Mouse (Mus musculus) G1E (cell line): ENCODE results near the gene Gemin2. TPM values are rescaled to one million over a fixed set of nuclear protein-coding genes. Genes with fewer than 3 reads are reported as not detected.

Experiments
- ATAC-seq: 2 replicates; pipeline ENCODE4 v1.8.0; 2016; ENCODE audit warnings: mild to moderate bottlenecking; ENCODE audit not compliant: insufficient number of reproducible peaks, poor library complexity, low FRiP score, severe bottlenecking; ENCODE audit errors: extremely low read depth
- DNase-seq: peaks from one replicate; pipeline ENCODE4 v3.0.0; 2012; ENCODE audit warnings: low spot score
- H3K27me3 ChIP-seq: 2 replicates; pipeline ENCODE4 v1.6.1; 2012; ENCODE audit warnings: mild to moderate bottlenecking, low read length, inconsistent platforms; ENCODE audit not compliant: insufficient read depth
- H3K36me3 ChIP-seq: replicated peaks from 2 replicates; pipeline ENCODE3; 2012; ENCODE audit warnings: mild to moderate bottlenecking, inconsistent platforms
- H3K4me1 ChIP-seq: 2 replicates; pipeline ENCODE4 v1.6.1; 2012; ENCODE audit warnings: low read depth, low read length, inconsistent platforms, mixed read lengths; ENCODE audit not compliant: insufficient read depth
- H3K4me3 ChIP-seq: 2 replicates; pipeline ENCODE4 v1.5.1; 2012; ENCODE audit warnings: low read depth, mild to moderate bottlenecking, inconsistent platforms, low read length, moderate library complexity, mixed read lengths
- H3K9me3 ChIP-seq: replicated peaks from 2 replicates; pipeline ENCODE4 v1.6.1; 2012; ENCODE audit warnings: inconsistent platforms
- CTCF ChIP-seq: IDR thresholded peaks from 2 replicates; pipeline ENCODE4 v1.5.1; 2012; ENCODE audit warnings: low read depth, low read length, inconsistent platforms, mixed read lengths
- GATA1 ChIP-seq: IDR thresholded peaks from 2 replicates; pipeline ENCODE4 v1.6.1; 2012; ENCODE audit warnings: borderline replicate concordance, low read length, inconsistent platforms, mixed read lengths
- GATA2 ChIP-seq: IDR thresholded peaks from 2 replicates; pipeline ENCODE4 v1.6.1; 2012; ENCODE audit warnings: low read depth, low read length, inconsistent platforms, borderline replicate concordance
- POLR2AphosphoS5 ChIP-seq: IDR thresholded peaks from 2 replicates; pipeline ENCODE4 v1.6.1; 2012; ENCODE audit warnings: low read depth, low read length, inconsistent platforms; ENCODE audit not compliant: insufficient replicate concordance
- TAL1 ChIP-seq: conservative IDR thresholded peaks from 2 replicates; pipeline ENCODE4 v1.6.1; 2012; ENCODE audit warnings: low read depth, low read length, inconsistent platforms, mixed read lengths
- polyA plus RNA-seq: library from polyadenylated mRNA; stranded (reverse); fragments of >175 nt; gene quantifications from 2 replicates; pipeline ENCODE4 v1.2.3, GENCODE M21; 2012
- total RNA-seq, 2 experiments: library from RNA; stranded (forward) in 1 of 2; stranded (reverse) in 1 of 2; fragments of 200-1000 nt in 1 of 2; fragments of >200 nt in 1 of 2; fragmentation: Nextera tagmentation in 1 of 2; gene quantifications; 2 replicates each; pipeline ENCODE4 v1.2.3; 2014 to 2017

Gemin2 gene
- total and polyA plus RNA-seq, 3 experiments: 8.0 to 31.2 (median 30.4) TPM

- Histone ChIP-seq H3K36me3 (peaks cover 34% of the 10 kb centered on the region), H3K4me3 (peak within 1 kb of the TSS; percentile 85), H3K9me3 (no peaks in the 10 kb centered on the region), H3K27me3 (no peaks in the 10 kb centered on the region), H3K4me1 (peaks cover 27% of the 10 kb centered on the region)
- TF ChIP-seq TAL1 (no peak), CTCF (no peak), POLR2AphosphoS5 (peak; percentile 39; the same call in 1 of the 2 replicates), GATA2 (no peak)
- DNase-seq (peak; percentile 95), ATAC-seq (peak; percentile 88)
These were observed 1.1 kb upstream of the Gemin2 start, which contains the start of gene Sec23a for GRCm38 (mm10) chr12:59011844-59012709. Gene Sec23a (minus strand): TSS chr12:59012017.

- peaks cover 38% of the 10 kb centered on the region for H3K36me3 ChIP-seq
- DNase-seq: no peak
- no peaks in the 10 kb centered on the region for H3K27me3 ChIP-seq
These were observed 492 bp upstream of the Gemin2 start for GRCm38 (mm10) chr12:59012710-59013091.

DNA sequence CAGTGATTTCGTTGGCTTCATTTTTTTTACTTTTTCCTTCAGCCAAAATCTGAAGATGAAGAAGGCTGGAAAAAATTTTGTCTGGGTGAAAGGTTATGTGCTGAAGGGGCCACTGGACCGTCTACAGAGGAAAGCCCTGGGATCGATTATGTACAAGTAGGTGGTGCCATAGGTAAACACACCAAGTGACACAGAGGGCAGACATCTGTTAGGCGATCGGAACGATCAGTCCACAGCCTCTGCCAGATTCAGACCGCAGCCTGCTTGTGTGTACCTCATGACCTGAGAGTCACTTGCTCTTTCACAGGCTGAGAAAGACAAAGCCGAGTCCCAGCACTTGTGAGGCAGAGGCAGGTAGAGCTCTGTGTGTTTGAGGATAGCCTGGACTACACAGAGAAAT, 4.8 kb downstream of the Gemin2 start:
- Histone ChIP-seq H3K9me3 (no peaks in the 10 kb centered on the region), H3K27me3 (no peaks in the 10 kb centered on the region), H3K36me3 (peaks cover 72% of the 10 kb centered on the region), H3K4me3 (no peak overlapping the region), H3K4me1 (peaks cover 12% of the 10 kb centered on the region; the same call in 1 of the 2 replicates)
- TF ChIP-seq POLR2AphosphoS5: no peak
- TF ChIP-seq GATA1: no peak
- no peak for TF ChIP-seq GATA2
- no peak for TF ChIP-seq TAL1
- TF ChIP-seq CTCF: no peak
- ATAC-seq: no peak
- DNase-seq: no peak

More at GRCm38 (mm10) chr12:59012710-59013091, 492 bp upstream of the Gemin2 start:
- H3K4me3 ChIP-seq: peak overlapping the region; percentile 85
- peaks cover 27% of the 10 kb centered on the region for H3K4me1 ChIP-seq
- TF ChIP-seq POLR2AphosphoS5 (no peak), GATA2 (no peak), CTCF (no peak), TAL1 (no peak), GATA1 (no peak)
- H3K9me3 ChIP-seq: no peaks in the 10 kb centered on the region
- no peak for ATAC-seq

DNA sequence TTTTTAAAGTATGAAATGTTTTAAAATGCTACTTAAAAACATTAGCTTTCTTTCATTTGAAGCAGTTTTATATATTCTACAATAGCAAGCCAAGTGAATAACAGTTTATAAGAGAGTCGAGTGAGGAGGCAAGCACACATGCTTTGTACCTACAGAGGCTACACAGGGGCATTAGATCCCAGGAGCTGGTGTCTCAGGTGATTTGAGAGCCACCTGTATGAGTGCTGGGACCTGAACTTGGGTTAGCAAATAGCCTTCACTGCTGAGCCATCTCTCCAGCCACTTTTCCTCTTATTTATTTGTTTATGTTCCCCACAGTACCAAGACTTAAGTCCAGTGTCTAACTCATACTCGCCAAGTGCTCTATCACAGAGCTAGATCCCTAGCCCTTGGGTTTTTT, 6.7 kb downstream of the Gemin2 start:
- H3K36me3 ChIP-seq: peaks cover 85% of the 10 kb centered on the region

DNA sequence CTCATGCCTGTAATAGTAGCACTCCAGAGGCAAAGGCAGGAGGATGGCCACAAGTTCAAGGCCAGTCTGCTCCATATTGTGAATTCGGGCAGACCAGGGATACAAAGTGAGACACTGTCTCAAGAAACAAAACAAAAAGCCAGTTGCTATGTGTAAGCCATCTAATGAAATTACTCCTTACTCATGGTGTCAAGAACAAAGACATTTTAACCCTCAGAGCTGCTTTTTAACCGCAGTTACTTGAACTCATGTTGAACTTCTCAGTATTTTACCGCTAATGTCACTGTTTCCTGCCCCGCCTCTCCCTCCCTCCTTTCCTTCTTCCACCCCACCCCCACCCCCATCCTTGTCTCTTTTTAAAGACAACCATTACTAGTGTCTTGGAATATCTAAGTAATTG, 8.1 kb downstream of the Gemin2 start:
- H3K9me3 ChIP-seq: no peaks in the 10 kb centered on the region
- ATAC-seq (no peak), DNase-seq (no peak)
- H3K4me3 ChIP-seq: no peak overlapping the region
- TF ChIP-seq GATA1 (no peak), GATA2 (no peak), TAL1 (no peak), CTCF (no peak), POLR2AphosphoS5 (no peak)
- peaks cover 90% of the 10 kb centered on the region for H3K36me3 ChIP-seq
- peaks cover 3% of the 10 kb centered on the region; the same call in 1 of the 2 replicates for H3K4me1 ChIP-seq
- no peaks in the 10 kb centered on the region for H3K27me3 ChIP-seq

More for the DNA sequence above, 6.7 kb downstream of the Gemin2 start:
- Histone ChIP-seq H3K27me3 (no peaks in the 10 kb centered on the region), H3K4me1 (peaks cover 3% of the 10 kb centered on the region; the same call in 1 of the 2 replicates), H3K9me3 (no peaks in the 10 kb centered on the region), H3K4me3 (no peak overlapping the region)
- ATAC-seq (no peak), DNase-seq (no peak)
- TF ChIP-seq GATA1 (no peak), TAL1 (no peak)

DNA sequence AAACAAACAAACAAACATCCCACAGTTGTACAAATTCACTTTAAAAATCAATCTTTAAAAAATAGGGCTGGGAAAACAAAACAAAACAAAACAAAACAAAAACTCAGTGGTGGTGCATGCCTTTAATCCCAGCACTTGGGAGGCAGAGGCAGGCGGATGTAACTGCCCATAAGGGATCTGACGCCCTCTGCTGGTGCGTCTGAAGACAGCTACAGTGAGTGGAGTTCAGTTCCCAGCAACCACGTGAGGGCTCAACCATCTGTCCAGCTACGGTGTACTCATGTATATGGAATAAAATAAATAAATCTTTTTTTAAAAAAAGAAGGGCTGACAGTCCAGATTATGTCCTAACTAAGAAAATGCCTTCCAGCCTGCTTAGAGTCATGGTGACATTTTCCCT, 18.9 kb downstream of the Gemin2 start:
- H3K36me3 ChIP-seq: peaks cover 21% of the 10 kb centered on the region

More for the DNA sequence above, 18.9 kb downstream of the Gemin2 start:
- Histone ChIP-seq H3K27me3 (no peaks in the 10 kb centered on the region), H3K4me3 (no peak overlapping the region), H3K4me1 (peaks cover 2% of the 10 kb centered on the region; the same call in 1 of the 2 replicates), H3K9me3 (no peaks in the 10 kb centered on the region)
- TF ChIP-seq CTCF: 0 out of 2 replicates have a peak, but pooled peaks have one; percentile 50
- no peak for TF ChIP-seq POLR2AphosphoS5
- no peak for TF ChIP-seq TAL1
- DNase-seq: no peak
- ATAC-seq: peak; percentile 40
